Mouse (Mus musculus) olfactory bulb, adult 2 months (tissue): Measurements from ENCODE around the gene Gm28038. TPM values are rescaled to one million over a fixed set of nuclear protein-coding genes. Genes with fewer than 3 reads are reported as not detected.

ENCODE experiments used
- H3K27ac ChIP-seq: fragments of 200-500 bp; 2 replicates; pipeline ENCODE4 v1.5.1; 2012; ENCODE audit warnings: low read depth, low read length; ENCODE audit not compliant: insufficient read depth
- H3K4me1 ChIP-seq: fragments of 200-500 bp; 2 replicates; pipeline ENCODE4 v1.6.1; 2012; ENCODE audit warnings: low read length; ENCODE audit not compliant: control insufficient read depth, insufficient read depth
- H3K4me3 ChIP-seq: fragments of 200-500 bp; 2 replicates; pipeline ENCODE4 v1.5.1; 2012; ENCODE audit warnings: mild to moderate bottlenecking, low read depth, low read length, moderate library complexity; ENCODE audit not compliant: insufficient read depth
- CTCF ChIP-seq: fragments of 200-500 bp; IDR thresholded peaks from 2 replicates; pipeline ENCODE4 v1.5.1; 2012; ENCODE audit warnings: low read depth, mild to moderate bottlenecking, low read length, moderate library complexity; ENCODE audit not compliant: insufficient read depth
- POLR2A ChIP-seq: fragments of 200-500 bp; IDR thresholded peaks from 2 replicates; pipeline ENCODE4 v1.6.1; 2012; ENCODE audit warnings: mild to moderate bottlenecking, low read depth, low read length, moderate library complexity; ENCODE audit not compliant: insufficient read depth
- WGBS: fragments of 180-500 bp; shearing (Covaris S2); methylation state at CpG from one replicate; pipeline ENCODE4 v1.1.7; 2018; 5-methylcytosine and 5-hydroxymethylcytosine counted together
- polyA plus RNA-seq: library from polyadenylated mRNA; stranded (reverse); fragments of >200 nt; gene quantifications from 2 replicates; pipeline ENCODE4 v1.2.4, GENCODE M21; 2012; ENCODE audit warnings: low replicate concordance; ENCODE audit not compliant: missing spikeins, insufficient read depth, insufficient read length

Gene Gm28038
- polyA plus RNA-seq, 1 experiment = not detected

DNA sequence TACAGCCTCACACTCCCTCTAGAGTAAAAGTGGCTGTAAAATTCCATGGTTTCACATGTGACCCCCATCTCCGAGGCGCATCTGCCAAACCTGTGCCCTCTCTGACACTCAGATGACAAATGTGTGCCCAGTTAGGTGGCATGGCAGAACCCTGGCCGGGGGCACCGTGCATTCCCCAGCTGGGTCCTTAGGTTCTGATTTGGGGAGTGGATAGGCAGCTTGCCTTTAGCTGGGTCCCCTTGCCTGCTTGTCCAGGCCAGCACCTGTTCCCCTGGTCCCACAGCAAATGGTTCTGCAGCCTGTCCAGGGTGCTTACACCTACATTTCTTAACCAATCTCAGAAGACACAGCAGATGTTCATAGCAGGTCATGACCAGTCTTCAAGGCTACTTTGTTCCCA is 37.5 kb upstream of the Gm28038 start:
- Histone ChIP-seq H3K4me3 (no peak overlapping the region), H3K4me1 (peaks cover 30% of the 10 kb centered on the region), H3K27ac (no peak overlapping the region)
- TF ChIP-seq CTCF = no peak
- no peak for TF ChIP-seq POLR2A
- 96% methylated on average over 4 of the region's 4 CpGs for WGBS

DNA sequence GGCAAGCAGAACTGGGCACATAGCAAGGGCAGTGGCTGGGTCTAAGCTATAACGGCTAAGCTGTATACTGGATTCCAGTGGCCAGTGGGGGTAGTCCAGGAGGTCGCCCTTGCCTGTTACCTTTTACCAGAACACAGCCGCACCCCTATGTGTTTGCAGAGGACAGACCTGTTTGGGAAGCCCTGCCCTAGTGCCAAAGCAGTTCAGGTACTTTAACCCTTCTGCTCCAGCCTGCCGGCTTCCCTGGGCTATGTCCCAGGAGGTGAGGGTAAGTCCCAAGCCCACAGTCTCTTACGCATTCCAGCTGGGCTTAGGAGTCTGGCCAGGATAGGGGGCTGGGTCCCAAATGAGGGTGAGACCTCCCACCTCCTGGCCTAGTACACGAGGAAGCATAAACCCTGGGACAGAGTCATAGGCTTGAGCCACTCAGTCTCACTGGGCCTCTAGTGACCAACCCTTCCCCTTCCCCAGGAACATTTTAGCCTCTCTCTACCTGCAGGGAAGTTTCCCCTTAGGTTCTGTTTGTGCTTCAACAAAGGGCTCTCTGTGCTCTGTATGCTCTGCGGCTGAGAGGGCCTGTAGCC is 36.2 kb upstream of the Gm28038 start:
- Histone ChIP-seq H3K4me1 (peaks cover 24% of the 10 kb centered on the region), H3K4me3 (no peak overlapping the region), H3K27ac (no peak overlapping the region)
- 72% methylated on average over 7 of the region's 7 CpGs for WGBS
- TF ChIP-seq CTCF (no peak), POLR2A (no peak)

DNA sequence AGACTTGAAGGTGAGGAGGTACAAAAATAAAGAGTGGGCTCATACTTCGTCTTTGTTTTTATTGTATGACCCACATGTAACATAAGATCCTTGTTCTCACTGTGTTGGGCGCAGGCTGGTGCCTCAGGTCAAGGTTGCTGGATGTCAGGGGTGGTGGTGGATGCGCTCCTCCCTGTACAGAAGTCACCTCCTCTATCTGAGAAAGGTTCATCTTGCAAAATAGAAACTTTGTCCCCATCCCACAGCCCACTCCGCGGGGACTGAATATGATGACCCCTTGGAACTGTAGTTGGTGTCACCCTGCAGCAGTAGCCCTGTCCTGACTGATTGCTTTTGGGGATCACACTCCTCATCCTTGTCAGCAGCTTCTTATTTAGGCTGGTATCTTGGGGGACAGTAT is 33.8 kb upstream of the Gm28038 start:
- Histone ChIP-seq H3K27ac (no peak overlapping the region), H3K4me3 (no peak overlapping the region), H3K4me1 (peaks cover 27% of the 10 kb centered on the region)
- no peak for TF ChIP-seq CTCF
- TF ChIP-seq POLR2A = no peak
- 90% methylated on average over 5 of the region's 5 CpGs for WGBS

DNA sequence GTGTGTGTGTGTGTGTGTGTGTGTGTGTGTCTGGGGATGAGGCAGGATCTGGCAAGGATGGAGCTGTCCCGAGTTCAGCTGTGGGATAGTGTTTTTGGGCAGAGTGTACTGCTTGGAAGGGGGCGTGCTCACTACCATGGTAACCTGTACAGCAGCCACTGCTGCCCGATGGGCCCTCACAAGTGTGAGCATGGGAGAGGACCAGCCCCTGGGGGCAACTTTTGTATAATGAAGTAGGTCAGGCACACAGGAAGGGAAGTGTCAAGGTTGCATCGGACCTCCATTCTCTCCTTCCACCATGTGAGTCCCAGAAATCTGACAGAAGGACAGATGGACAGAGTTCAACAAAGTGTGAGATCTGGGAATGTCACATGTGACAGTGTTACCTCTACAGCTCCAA is 33.2 kb upstream of the Gm28038 start:
- Histone ChIP-seq H3K4me3 (no peak overlapping the region), H3K4me1 (peaks cover 27% of the 10 kb centered on the region), H3K27ac (no peak overlapping the region)
- TF ChIP-seq POLR2A (no peak), CTCF (no peak)
- WGBS = 39% methylated on average over 4 of the region's 4 CpGs

DNA sequence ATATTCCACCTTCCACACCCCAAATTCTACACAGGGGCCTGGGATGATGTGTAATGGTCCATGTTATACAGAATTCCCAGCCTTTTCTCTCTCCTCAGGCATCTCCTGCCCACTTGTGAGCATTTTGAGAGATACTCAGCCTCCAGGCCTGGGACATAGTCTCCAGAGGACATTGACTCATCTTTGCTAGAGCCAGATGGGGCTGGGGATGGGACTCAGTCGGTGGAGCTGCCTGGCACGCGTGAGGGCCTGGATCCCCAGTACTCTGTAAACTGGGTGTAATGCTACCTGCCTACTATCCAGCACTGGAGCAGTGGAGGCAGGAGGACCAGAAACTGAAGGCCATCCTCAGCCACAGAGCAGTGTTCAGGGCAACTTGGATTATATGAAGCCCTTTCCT is 31.7 kb upstream of the Gm28038 start:
- 75% methylated on average over 3 of the region's 3 CpGs for WGBS
- no peak for TF ChIP-seq CTCF
- no peak for TF ChIP-seq POLR2A
- Histone ChIP-seq H3K4me3 (no peak overlapping the region), H3K27ac (no peak overlapping the region), H3K4me1 (peaks cover 31% of the 10 kb centered on the region)

DNA sequence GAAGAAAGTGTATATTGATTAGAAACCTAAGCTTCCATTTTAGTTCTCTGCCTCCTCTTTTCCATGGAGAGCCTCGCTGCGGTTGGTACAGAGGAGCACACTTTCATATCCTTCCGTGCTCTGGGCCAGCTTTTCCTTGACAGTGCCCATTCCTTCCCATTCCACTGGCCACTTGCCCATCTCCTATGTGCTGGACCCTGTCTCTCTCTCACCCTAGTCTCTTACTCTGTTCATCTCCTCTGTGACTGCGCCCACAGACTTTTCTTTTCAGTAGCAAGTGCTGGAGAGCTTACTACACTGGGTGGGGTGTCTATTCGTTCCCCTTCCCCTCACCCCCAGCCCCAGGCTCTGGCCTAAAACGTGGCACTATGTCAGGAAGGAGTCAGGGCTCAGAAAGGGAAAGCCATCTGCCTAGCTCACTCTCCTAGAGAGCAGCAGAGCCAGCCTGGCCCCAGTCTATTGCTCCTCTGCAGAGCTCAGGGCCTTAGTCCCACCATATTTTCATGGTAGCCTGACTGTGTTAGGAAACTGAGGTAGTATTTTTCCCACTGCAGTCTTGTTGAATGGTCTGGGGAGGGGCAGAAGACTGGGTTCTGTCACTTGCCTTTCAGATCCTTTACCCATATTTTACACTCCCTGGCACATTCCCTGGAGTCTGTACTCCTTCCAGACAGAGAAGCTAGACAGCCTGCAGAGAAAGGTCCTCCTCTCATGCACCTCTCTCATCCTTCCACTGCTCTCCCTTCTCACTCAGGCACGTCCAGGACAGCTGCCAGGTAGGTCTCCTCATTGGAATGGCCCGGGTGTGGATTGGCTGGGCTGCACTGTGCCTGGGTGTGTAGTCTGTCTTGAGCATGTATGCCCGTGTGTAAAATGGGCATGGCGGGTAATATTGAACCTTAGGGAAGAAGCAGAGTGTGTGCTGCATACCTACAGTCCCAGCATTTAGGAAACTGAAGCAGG is 30.4 kb upstream of the Gm28038 start:
- no peak overlapping the region for H3K27ac ChIP-seq

DNA sequence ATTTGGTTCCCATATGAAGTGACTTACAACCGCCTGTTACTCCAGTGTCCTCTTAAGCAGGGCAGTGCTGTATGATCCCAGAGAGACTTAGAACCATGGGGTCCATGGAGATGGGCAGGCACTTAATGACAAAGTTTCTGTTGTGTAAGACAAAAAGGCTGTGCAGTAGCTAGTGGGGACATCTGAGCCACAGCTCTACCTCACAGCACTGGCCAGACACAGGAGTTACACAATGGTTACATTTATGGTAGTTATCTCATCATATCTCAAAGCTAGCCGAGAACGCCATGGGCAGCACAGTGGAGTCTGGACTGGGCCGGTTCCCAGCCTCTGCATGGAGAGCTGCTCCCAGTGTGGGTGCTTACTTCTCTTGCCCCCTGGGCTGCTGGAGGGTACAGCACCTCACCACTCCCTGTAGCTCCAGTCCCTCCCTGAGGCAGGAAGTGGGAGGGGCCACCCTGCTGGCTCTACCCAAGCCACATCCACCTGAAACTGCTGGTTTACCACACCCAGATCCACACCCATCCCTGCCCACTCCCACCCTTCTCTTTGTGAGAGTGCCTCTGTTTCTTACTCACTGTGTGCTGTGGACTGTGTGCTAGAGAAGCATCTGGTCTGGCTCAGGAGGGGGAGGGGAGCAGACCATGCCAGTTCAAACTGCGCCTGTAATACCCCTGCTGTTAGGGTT is 29.3 kb upstream of the Gm28038 start:
- H3K27ac ChIP-seq = peak overlapping the region; percentile 3; the same call in 1 of the 2 replicates
- 80% methylated on average over 5 of the region's 5 CpGs for WGBS
- no peak overlapping the region for H3K4me3 ChIP-seq
- peaks cover 25% of the 10 kb centered on the region for H3K4me1 ChIP-seq
- TF ChIP-seq CTCF (no peak), POLR2A (no peak)

More for the DNA sequence above, 30.4 kb upstream of the Gm28038 start:
- 85% methylated on average over 10 of the region's 10 CpGs for WGBS
- Histone ChIP-seq H3K4me1 (peaks cover 25% of the 10 kb centered on the region), H3K4me3 (no peak overlapping the region)
- TF ChIP-seq POLR2A = no peak
- TF ChIP-seq CTCF = no peak

DNA sequence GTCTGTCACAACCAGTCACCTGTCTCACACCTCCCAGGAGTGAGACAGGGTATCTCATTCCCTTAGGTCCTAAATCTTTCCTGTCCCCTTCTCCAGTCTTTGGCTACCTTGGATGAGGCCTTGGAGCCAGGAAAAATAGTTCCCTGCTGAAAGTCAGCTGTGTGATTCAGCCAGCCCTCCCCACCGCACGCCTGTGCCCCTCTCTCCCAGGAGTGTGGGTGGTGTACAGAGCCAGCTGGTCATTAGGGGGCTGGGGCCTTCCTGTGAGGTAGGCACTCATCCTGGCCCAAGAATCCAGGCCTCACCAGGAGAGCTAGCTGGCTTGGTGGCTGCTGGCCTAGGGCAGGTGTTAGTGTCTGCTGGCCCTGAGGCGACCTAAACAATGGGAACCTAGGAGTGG is 28.3 kb upstream of the Gm28038 start:
- H3K4me3 ChIP-seq = no peak overlapping the region
- H3K4me1 ChIP-seq = peaks cover 30% of the 10 kb centered on the region
- TF ChIP-seq CTCF (no peak), POLR2A (no peak)
- H3K27ac ChIP-seq = 0 out of 2 replicates have a peak overlapping the region, but pooled peaks have one; percentile 3
- WGBS = 34% methylated on average over 3 of the region's 3 CpGs

DNA sequence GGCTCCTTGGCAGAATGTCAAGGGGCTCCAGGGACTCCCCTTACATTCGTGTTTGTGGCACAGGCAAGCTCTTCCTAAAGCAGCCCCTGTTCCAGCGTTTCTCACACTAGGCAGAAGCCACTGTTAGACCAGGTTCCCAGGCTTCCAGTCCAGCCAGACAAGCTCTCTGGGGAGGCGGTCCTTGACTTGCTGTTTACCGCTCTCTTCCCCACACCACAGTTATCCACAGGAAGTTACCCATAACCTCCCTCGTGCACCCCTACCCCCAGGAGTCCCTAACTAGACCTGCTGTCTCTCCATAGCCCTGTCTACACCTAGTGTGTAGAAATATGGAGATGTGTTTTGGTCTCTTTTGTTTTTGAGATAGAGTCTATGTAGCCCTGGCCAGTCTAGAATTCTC is 27.0 kb upstream of the Gm28038 start:
- Histone ChIP-seq H3K27ac (no peak overlapping the region), H3K4me3 (no peak overlapping the region), H3K4me1 (peaks cover 38% of the 10 kb centered on the region)
- TF ChIP-seq CTCF = no peak
- no peak for TF ChIP-seq POLR2A
- WGBS = 77% methylated on average over 5 of the region's 5 CpGs
